Mouse (Mus musculus) adrenal gland (tissue): ENCODE measurements around the gene Asb18.

Experiments used
- intact Hi-C: fragments of 180-260 bp; cut with DNase I; formaldehyde crosslinking; loops from one replicate; pipeline ENCODE4 v1.15.1; 2025

Asb18 gene

DNA sequence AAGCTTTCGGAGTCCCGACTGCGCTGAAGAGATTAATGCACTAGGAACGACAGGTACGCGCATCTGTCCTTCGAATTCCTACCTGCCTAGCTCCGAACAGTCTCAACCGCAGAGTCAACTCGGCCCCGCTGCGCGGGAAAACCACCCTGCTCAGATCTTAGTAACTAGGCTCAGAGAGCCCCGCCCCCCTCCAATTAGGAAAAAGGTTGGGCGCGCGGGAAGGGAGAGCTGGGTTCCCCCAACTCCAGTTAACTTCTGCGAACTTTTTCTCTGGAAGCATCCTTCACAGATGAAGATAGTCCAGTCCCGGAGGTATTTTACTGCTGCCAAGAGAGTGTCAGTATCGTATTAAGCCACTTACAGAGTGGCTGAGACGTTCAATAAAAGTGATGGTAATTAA is 80.7 kb downstream of the Asb18 start:
- intact Hi-C loops = no loop called here

DNA sequence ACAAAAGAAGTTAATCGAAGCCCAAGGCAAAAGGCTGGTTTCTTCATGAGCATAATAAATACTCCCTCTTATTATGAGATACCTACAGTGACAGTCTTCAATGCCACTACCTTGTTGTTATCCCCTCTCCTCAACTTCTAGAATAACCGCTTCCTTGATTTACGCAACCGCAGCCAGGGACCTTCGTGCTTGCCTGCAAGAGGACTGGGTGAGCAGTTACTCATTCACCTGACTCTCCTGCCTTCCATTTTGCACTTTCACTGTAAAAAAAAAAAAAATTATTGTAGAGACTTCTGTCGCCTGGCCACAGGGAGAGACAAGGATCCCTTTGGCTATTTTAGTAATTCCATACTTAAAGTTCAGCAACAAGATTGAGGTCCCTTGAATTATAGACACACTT is 81.4 kb downstream of the Asb18 start:
- intact Hi-C loops = no loop called here

DNA sequence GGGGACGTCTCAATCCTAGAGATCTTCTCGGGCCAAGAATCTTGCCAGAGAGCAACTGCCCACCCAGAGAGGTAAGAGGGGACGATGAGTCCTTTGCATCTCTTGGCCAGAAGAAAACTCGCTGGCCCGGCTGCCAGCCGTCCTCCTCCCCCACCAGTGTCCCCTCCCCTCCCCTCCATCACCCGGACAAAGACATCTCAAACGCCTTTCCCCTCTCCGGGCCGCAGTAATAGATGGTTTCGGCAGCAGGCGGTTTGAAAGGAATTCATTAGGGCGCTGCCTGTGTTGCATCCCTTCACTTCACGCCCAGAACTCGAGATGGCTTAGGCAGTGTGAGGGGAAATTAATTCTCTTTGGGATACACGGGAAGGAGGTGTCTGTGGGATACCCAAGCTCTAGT is 81.8 kb downstream of the Asb18 start:
- intact Hi-C loops = no loop called here

DNA sequence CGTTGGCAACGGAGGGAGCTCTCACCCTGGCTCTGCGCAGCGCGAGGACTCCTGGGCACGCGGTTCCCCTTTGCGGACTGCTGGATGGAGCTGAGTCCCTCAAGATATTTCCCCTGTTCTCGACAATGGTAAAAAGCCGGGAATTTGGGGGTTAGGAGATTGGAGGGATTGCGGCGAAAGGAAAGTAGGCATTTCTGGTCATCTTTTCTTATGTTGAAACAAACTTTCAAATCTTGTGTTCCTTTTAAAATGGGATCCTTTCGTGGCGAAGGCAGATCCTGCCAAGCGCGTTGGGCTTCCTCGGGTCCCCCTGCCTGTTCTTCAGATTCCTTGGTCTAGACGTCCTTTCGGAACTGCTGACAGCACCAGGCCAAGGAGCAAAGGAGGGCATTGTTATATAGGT is 82.4 kb downstream of the Asb18 start:
- intact Hi-C loops = no loop called here

DNA sequence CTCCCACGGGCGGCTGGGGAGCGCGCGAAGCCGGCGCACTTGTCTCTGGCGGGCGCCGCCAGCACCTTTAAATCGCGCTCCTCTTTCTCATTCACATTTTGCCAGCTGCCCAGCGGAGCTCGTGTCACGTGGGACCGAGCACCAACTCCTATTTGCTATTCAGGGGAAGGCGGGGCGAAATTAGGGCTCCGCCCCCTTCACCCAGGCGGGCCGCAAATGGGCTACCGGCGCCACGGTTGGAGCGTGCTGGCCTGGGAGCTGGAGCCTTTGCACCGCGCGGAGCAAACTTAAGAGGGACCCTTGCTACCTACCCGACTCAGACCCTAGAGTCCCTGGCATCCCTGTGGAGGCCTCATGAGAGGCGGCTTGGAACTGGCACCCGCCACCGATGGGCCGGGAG is 83.3 kb downstream of the Asb18 start, which contains the start of gene Gbx2:
Gene Gbx2, minus strand, starts transcription at position 60 of the 400 bp plus-strand sequence.
- intact Hi-C loops = no loop called here

DNA sequence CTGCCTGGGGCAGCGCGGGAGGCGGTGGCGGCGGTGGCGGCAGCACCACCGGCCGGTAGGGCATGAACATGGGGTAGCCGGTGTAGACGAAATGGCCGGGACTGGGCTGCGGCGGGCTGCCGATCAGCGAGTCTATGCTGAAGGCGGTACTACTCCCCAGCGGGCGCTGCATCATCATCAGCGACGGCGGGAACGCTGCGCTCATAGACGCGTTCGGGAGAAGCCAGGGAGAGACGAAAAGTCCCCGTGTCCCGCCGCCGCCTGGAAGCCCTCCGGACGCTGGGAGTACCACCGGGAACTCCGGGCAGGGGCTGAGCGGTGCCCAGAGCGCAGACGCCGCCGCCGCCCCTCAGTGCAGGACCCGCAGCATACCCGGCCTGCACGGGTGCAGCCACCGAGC is 83.9 kb downstream of the Asb18 start:
- intact Hi-C loops = no loop called here

DNA sequence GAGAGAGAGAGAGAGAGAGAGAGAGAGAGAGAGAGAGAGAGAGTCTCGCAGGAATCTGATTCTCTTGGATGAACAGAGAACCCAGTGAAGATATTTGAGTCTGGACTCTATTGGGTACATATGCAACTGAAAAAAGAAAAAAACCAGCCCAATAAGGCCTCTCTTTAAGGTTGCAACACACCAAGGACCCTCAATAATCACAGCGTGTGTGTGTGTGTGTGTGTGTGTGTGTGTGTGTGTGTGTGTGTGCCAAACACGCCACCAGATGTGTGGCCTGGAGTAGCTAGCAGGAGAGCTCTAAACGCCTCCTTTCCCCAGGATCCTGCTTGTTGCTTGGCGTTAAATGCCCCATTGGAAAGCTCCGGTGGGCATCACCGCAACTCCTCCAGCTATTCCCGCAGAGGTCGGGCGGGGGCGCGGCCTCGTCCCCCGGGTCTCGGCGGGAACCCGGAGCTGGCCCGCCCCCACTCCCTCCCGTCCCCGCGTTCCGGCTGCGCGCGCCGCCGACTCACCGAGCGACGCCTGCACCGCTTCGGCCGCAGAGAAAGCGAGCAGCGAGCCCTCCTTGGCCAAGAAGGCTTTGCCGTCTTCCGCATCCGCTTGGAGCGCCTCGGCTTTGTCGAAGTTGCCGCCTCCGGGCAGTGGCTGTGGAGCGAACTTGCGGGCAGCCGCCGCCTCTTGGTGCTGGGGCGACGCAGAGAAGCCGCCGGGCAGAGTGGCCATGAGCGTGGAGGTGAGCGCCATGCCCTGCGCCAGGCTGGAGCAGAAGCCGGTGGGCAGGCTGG is 84.6 kb downstream of the Asb18 start:
- intact Hi-C loops = no loop called here

DNA sequence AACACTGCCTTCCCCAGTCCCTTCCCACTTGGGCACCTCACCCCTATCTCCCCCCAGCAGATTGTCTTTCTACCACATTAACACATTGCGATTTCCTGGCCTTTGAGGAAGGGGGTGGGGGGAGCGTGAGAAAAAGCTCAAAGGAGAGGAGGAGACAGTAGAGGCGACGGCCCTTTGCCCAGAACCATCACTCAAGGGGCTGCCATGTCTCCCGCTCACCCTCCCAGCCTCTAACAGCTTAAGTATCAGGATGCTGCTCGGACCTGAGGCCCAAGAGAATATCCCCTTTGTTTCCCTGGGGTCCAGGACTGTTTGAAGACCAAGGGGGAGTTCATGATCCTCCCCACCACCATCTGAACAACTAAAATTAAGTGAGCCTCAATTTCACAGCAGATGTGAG is 85.3 kb downstream of the Asb18 start:
- intact Hi-C loops = no loop called here

DNA sequence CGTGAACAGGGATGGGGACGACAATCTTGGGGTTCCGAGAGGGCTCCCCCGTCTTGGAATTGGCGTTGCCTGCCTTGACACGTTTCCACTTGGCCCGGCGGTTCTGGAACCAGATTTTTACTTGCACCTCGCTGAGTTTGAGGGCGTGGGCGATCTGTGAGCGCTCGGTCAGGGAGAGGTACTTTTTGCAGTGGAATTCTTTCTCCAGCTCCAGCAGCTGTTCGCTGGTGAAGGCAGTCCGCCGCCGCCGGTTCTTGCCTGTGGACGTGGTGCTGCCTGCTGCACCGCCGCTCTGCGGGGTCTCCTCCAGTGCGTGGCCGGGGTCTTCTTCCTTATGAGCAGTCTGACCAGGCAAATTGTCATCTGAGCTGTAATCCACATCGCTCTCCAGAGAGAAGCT is 85.8 kb downstream of the Asb18 start:
- intact Hi-C loops = no loop called here

DNA sequence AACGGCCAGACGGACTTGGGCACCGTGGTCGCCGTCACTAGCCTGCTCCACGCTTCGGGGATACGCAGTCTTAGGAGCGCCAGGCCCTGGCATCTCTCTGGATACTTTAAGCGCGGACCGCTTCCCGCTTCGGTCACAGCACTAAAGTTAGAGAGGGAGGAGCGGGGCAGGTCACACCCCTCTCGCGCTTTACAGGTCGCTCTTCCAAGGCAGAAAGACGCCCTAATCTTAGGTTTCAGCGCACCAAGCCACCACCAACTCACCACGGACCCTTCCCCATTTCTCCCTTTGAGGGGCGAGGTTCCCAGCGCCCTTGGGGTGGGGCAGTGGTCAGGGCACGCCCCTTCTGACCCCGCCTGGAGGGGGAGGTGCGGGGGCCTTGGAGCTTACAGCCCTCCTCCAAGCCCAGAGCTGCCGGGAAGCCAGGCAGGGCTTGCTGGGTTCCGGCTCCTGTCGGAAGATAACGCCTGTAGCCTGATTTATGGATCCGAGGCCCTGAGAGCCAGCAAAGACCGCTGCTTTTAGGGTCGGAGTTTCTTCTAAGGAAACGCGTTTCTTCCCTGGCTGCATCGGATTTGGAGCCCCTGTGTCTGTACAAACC is 87.3 kb downstream of the Asb18 start:
- intact Hi-C loops = no loop called here

DNA sequence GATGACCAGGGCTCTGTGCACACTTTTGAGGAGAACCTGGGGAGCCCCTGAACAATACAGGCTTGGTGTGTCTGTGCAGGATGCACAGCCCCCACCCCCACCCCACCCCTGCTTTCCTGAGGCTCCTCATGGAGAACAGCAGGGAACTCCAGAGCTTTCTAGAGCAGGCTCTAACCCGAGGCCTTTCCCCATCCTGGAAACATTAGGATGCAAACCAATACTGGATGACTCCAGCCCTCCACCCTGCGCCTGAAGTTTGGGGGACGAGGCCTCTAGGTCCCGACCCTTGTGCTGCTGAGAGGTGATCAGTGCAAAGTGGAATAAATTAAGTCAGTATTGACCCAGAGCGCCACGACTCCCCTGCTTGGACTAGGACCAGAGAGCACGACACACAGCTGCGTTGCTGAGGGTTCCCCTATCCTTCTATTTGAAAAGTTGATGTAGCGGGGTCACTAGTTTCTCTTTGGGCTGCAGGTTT is 87.8 kb downstream of the Asb18 start:
- intact Hi-C loops = no loop called here

DNA sequence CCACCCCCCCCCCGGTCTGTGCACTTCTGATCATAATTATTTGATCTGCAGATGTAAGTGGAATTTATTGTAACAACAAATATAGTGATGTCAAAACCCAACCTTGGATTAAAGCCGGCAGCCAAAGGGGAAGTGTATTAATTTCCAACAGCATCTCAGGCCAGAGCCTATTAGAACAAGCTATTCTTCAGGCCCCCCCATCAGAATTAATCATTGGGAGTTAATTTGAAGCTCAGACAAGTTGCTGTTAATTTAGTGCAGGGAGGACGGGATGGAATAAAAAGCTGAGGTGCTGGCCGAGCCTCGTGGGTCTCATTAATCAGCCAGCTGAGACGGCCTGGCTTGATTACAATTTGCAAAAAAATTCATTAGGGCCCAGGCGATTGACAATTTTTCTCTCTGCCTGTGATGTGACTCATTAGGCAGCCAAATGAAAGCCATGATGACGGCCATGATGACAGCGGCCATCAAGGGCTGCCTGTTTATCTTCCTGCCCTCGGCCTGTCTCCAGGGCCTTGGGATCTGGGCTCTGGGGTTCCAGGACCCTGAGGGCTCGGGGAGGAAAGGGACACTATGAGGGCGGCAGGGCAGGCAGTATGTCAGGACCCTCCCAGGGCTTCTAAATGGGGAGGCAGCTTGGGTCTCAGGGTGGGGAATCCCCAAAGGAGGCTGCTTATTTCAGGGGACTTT is 88.8 kb downstream of the Asb18 start:
- intact Hi-C loops = no loop called here

DNA sequence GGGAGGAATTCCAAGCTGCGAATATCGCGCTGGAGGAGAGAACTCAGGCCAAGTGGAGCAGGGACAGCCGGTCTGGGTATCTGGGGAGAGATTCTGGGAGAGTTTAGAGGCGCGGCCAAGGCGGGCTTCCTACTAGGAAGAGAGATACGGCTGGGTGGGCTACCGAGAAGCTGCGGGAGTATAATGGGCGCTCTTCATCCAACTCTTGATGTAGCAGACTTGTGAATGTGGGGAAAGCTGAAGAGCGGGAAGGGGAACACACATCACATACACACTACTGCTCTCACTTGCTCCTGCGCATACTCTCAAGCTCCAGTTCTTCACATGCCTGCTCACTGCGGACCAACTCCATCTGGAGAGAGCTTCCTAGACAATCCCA is 90.8 kb downstream of the Asb18 start:
- intact Hi-C loops = no loop called here

DNA sequence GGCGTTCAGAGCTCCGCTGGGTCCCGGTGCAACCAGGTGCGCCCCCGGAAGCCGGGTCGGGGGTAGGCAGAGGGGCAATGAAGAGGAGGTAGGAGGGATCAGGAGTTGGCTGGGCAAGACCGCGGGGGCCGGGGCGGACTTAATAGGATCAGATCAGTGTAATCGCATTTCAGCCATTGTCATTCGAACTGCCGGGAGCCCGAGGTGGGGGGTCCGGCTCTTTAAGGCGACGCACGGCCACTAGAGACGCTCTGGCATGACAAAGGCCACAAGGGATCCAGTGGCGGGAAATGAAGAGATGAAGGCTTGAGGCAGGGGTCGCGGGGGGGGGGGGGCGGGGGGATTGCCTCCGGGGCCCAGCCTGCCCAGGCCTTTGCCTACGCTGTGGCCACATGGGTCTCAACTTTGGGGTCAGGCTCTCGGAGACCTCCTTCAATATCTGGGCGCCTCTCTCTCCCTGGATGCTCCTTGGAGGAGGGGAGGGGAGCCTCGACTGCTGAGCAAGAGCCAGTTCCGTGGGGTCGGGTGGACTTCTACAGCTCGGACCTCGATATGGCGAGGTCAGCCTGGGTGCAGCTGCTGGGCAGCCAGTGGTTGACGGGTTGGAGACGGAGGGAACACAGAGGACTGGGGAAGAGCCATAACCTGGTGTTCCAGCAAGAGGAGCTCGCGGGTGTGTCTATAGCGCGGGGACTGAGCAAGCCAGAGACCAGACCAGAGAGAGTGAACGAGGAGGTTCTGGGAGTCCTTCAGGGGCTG is 91.4 kb downstream of the Asb18 start:
- intact Hi-C loops = no loop called here

DNA sequence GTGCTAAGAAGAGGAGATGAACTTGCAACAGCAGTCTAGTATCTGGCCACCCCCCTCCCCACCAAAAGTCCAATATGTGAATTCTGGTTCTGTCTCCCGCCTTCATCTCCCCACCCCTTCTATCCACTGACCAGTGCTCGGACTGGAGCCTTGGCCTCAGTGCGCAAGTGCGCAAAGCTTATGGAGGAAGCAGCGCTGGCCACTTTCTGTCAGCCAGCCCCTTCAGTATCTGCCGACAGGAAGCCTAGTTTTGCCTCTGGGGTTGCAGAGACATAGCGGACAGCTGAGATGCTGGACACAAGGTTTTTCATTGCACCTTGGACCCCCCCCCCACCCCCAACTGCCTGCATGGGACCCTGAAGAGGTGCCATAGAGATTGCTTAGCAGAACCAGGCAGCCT is 92.2 kb downstream of the Asb18 start:
- intact Hi-C loops = no loop called here

DNA sequence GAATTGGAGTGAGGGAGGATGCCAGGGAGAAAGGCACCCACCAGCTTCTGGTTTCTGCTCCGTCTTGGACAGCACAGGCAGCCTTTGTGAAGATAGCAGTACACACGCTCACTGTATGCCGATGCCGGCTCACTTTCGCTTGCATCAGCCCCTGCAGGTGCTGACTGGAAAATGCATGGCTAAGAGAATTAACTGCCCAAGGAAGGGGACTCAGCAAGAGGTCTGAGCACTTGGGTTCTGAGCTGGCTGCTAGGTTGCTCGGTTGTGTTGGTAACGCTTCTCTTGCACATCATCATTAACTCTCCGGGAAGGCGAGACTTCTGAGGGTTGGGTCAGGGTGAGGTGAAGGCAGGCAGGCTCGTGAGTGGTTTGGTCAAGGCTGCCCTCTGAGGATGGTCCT is 92.7 kb downstream of the Asb18 start:
- intact Hi-C loops = no loop called here

DNA sequence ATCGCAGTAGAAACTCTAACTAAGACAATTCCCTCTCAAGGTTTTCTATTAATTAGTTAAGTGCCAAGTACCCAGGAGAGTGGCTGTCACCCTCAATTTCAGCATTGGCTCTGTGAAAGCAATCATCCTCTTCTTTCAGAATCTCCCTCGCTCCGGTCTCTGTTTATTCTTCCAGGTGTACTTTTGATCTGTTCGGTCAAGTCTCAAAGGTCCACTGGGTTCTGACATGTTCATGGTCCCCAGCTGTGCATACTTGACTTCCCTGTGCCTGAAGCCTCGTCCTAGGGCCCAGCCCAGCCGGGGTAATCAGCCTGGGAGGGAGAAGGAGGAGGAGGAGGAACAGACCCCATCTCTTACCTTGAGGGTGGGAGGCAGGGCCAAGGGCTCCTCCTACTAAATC is 95.3 kb downstream of the Asb18 start:
- intact Hi-C loops = no loop called here

DNA sequence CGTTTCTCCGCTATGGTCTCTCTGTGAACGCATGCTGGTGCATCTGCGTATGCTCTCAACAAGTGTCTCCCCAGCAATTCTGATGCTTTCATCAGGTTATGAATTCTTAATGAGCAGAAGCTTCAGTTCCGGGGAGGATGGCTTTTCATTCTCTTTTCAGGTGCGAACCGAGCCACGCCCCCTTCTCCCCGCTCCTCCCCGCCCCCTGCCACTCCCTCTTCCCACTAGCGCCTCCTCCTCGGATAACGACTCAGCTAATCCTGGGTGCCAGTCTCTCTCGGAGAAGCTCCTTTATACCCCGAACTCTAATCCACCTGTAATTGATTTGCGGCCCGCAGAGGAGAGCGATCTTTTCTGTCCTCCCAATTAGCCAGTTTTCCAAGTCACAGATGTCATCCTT is 96.4 kb downstream of the Asb18 start:
- intact Hi-C loops = no loop called here

DNA sequence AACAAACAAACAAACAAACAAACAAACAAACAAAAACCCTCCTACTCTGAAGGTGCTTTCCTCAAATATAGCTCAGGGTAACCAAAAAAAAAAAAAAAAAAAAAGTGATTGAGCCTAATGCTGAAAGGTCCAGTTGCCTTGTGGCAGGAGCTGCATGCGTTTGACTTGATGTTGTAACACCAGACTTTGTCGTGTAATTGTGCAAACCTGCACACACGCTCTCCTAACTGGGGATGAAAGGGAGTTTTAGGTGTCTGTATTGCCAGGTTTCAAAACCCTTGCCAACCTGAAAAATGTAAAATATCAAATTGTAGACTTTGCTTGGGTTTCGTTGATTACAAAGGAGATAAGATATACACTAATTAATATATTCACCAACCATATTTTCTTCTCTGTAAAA is 100.9 kb downstream of the Asb18 start:
- intact Hi-C loops = no loop called here

DNA sequence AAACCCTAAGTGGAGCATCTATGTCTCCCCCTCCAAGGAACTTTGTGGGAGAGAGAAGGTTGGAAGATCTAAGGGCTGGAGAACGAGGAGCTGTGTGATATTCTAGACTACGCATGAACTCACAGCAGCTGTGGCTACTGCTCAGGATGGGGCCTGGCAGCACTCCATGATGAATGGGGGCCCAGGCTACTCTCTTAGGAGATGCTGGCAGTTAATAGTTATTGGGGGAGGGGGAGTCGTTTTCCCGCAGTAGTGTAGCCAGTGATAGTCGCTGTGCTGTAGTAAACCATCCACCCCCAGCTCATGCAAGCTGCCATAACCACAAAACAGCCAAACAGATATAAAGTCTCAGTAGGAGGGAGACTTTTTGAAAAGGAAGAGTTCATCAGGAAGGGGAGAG is 102.1 kb downstream of the Asb18 start:
- intact Hi-C loops = no loop called here

DNA sequence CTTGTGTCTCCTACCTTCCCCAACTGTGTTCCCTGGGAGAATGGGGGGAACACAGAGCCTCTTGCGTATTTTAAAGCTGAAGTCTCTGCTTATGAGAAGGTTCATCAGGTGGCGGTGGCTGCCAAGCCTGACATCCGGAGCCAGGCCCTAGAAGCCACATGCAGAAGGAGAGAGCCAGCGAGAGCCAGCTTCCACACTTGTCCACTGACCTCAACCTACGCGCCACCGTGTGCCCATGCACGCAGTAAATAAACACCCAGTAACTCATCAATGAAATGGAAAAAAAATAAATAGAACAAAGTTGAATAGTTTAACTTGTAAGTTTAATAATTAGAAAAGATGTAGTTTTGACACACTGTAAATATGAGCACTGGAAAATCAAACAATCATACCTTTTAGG is 104.7 kb downstream of the Asb18 start:
- intact Hi-C loops = no loop called here

DNA sequence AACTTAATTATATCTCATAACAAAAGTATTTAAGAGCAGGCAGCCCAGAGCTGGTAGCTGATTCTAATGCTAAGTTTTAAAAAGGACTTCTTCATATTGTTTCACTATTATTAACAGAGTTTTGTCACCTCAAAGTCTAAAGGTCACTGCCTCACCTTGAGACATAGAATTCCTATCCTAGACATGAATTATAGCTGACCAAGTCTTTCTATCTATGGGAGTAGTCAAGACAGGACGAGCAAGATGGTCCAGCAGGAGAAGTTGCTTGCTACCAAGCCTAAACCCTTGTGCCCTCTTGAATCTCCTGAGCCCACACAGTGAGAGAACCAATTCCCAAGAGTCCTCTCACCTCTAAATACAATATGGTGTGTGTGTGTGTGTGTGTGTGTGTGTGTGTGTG is 111.8 kb downstream of the Asb18 start:
- intact Hi-C loops = no loop called here
